Mouse (Mus musculus) gastrocnemius, postnatal 25 days (tissue): ENCODE measurements around the gene Ptges3l. TPM values are rescaled to one million over a fixed set of nuclear protein-coding genes. Genes with fewer than 3 reads are reported as not detected.
A peak's percentile ranks its signal among the peaks of the same experiment; 100 is the strongest.
"Not testable (repeated sequence)": the region's sequence is repeated elsewhere in the genome, so short reads cannot be mapped to it uniquely, and the experiment has no call there.

ENCODE experiments used
- DNase-seq: peaks from one replicate; pipeline ENCODE4 v3.0.0; 2022
- total RNA-seq, 2 experiments: library from RNA; stranded (reverse); gene quantifications; 1 replicate in 1 of 2; 2 replicates in 1 of 2; pipeline ENCODE4 v1.2.3; 2021

Ptges3l gene
- total RNA-seq, 2 experiments from 2014 or later: 106 to 110 TPM

DNA sequence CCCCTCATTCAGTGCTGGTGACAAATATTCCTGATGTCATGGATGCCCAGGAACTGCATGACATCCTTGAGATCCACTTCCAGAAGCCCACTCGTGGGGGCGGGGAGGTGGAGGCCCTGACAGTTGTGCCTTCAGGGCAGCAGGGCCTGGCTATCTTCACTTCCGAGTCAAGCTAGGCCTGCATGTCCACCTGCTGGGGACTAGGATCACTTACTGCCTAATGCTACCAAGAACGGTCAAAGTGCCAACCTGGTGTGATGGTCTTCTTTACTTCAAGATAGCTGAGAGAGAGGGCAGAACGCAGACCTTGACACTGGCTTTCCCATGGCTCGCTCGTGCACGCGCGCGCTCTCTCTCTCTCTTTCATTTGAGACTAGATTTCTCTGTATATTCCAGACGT, 33.1 kb upstream of the Ptges3l start:
- DNase-seq: no peak

DNA sequence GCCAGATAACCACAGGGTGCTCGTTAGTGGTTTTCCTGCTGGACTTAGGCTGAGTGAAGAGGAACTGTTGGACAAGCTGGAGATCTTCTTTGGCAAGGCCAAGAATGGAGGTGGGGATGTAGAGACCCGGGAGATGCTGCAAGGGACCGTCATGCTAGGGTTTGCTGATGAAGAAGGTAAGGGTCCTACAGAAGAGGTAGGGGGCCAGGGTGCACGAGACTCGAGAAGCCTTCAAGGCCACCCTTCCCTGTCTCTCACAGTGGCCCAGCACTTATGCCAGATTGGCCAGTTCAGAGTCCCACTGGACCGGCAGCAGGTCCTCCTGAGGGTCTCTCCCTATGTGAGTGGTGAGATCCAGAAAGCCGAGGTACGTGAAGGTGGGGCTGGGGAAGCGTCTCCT, 32.5 kb upstream of the Ptges3l start:
- DNase-seq: no peak

DNA sequence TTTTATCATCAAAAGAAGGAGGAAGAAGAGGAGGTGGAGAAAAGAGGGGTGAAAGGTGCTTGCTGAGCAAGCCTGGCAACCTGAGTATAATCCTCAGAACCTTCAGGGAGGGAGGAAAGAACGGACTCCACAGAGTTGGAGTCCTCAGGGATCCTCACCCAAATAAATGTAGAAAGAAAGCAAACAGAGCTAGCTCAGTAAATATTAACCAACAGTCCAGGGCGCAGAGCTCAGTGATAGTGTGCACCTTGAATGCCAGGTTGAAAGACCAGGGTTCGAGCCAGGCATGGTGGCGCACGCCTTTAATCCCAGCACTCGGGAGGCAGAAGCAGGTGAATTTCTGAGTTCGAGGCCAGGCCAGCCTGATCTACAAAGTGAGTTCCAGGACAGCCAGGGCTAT, 30.5 kb upstream of the Ptges3l start:
- DNase-seq: no peak

DNA sequence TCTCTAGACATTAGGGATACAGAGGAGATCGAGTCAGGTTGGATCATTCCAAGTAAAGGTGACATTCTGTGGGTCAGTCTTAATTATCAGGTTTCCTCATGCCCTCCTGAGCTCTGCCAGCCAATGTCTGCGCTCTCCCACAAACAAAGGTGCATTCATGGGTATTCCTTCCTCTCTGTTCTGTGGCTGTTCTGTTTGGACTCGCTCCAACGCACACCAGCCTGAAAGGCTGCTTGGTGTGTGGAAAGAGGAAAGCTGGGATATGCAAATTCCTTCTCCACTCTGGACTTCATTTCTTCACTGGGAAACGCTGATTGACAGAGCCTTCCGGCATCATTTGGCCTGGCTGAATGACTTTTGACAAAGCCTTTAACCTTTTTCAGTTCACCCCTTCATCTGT, 29.6 kb upstream of the Ptges3l start:
- no peak for DNase-seq

DNA sequence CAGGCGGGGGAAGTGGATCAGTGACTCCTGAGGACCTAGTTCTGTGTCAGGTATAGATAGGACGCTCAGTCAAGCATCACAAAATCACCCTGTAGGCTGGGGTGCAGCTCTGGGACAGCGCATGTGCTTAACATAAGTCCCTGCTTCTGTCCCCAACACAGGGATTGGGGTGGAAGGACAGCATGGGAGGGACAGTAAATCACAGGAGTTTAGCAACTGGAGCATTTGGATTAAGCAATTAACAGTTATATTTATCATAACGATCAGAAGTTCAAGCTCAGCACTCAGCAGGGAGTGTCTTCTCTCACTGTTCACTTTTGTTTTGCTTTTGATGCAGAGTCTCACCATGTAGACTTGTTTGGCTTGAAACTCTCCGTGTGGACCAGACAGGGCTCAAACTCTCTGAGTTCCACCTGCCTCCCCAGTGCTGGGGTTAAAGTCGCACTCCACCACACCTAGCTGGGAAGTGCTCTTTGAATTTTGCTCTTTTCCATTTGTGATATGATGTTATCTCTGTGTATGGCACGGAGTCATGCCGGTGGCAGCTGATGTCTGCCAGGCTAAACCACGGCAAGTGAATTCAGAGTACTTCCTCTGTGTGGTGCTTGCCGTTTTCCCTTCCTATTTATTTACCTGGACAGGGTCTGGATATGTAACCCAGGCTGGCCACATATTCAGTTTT, 27.1 kb upstream of the Ptges3l start:
- no peak for DNase-seq

DNA sequence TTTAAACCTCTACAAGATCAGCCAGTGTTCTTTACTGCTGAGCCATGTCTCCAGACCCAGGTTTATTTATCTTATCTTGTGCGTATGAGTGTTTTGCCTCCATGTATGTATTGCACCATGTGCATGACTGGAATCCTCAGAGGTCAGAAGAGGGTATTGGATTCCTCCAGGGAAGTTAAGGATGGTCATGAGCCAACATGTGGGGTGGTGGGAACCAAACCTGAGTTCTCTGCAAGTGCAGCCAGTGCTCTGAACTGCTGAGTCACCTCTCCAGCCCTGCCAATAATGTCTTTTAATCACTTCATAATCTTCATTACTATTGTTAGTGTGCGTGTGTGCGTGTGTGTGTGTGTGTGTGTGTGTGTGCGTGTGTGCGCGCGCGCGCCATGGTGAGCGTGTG, 26.4 kb upstream of the Ptges3l start:
- no peak for DNase-seq

DNA sequence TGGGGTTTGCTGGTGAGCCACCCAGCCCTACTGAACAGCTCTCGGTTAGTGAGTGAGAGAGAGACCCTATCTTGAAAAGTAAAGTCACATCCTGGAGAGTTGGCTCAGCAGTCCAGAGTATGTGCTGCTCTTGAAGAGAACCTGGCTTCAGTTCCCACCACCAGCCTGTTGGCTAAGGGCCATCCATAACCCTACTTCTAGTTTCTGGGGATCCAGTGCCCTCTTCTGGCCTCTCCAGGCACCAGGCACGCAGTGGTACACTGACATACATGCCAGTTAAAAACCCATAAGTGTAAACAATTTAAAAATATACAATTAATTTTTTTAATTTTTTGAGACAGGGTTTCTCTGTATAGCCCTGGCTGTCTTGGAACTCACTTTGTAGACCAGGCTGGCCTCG, 25.3 kb upstream of the Ptges3l start:
- no peak for DNase-seq

DNA sequence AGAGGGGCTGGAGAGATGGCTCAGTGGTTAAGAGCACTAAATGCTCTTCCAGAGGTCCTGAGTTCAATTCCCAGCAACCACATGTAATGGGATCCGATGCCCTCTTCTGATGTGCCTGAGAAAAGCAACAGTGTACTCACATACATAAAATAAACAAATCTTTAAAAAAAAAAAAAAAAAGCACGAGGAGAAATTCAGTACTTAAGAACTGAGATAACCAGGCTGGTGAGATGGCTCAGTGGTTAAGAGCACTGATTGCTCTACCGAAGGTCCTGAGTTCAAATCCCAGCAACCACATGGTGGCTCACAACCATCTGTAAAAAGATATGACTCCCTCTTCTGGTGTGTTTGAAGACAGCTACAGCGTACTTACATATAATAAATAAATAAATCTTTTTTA, 24.5 kb upstream of the Ptges3l start:
- not testable (repeated sequence) for DNase-seq

DNA sequence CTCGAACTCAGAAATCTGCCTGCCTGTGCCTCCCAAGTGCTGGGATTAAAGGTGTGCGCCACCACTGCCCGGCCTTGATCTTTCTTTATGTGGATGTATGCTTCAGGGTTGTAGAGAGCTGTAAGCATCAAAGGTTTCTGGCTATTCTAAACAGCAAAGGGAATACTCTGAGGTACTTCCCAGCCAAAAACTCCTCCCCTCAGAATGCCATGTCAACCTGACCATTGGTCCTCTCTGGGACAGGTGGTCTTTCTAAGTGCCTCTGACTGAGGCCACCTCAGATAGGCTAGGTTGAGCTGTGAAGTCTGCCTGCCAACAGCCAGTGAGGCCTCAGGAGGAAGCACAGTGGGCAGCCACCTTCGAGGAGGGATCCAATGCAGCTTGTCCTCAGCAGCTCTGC, 23.8 kb upstream of the Ptges3l start:
- no peak for DNase-seq

DNA sequence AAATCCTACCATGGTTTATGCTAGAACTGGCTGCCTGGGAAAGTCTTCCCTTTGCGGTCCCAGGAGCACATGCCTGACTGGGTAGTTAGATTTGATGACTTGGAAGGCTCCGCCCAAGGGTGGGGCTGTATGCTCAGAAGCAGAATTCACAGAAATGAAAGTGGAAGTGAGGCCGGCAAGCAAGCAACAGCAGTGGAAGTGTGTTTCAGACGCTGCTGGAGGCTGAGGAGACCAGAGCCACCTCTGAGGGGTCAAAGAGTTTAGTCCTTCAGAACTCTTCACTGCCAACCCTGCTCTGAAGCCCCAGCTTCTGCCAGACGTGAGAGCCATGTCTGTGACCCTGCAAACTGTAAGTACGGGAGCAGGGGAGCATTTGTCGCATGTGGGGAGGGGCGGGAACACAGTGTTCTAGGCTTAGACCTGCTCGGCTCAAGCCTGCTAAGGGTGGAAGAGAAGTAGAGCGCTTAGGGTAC, 23.2 kb upstream of the Ptges3l start, which contains the start of gene Ifi35:
Ifi35 (plus strand) TSS at position 134 of the 473 bp plus-strand sequence.
- peak; percentile 82 for DNase-seq

DNA sequence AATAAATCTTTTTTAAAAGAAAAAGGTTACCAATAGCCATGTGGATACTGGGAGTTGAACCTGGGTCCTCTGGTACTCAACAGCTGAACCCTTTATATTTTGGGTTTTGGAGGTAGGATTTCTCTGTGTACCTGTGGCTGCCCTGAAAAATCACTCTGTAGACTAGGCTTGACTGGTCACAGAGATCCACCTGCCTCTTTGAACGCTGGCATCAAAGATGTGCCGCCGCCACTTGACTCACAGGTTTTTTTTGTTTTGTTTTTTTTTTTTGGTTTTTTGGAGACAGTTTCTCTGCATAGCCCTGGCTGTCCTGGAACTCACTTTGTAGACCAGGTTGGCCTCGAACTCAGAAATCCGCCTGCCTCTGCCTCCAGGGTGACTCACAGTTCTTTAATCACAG, 22.7 kb upstream of the Ptges3l start:
- no peak for DNase-seq

DNA sequence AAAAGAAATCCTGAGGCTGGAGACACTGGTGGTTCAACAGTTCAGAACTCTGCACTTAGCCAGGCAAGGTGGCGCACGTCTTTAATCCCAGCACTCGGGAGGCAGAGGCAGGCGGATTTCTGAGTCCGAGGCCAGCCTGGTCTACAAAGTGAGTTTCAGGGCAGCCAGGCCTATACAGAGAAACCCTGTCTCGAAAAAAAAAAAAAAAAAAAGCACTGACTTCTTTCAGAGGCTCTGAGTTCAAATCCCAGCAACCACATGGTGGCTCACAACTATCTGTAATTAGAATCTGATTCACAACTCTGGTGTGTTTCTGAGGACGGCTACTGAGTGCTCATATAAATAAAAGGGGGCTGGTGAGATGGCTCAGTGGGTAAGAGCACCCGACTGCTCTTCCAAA, 21.7 kb upstream of the Ptges3l start:
- DNase-seq: not testable (repeated sequence)

DNA sequence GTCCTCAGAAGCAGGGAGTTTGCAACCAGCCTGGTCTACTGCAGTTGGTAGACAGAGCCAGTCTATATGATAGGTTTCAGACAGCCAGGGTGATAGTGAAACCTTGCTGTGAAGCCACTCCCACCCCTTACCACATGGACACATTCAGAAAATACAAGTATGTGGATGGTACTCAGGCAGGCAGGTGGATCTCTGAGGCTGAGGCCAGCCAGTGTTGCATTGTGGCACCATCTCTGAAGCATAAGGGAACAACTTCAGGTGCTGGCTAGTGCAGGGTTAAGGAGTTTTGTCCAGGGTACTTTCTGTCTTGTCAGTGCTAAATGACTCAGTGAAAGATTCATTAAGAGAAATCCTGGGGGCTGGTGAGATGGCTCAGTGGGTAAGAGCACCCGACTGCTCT, 21.2 kb upstream of the Ptges3l start:
- DNase-seq: no peak

DNA sequence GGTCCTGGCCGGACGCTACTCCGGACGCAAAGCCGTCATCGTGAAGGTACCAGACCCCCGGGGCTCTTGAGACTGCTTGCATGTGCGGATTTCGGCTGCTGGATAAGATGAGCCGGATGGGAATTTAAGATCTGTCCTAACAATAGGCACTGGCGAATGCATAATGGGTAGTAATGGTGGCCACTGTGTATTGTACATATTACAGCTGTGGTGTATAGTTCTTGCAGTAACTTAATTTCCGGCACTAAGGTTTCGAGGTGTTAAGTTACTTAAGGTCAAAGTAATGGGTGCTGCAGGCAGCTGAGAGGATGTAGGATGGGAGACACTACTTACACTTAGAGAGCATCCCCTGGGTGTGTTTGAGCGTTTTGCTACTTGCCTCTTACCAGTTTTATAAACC, 17.6 kb upstream of the Ptges3l start:
- DNase-seq: no peak

DNA sequence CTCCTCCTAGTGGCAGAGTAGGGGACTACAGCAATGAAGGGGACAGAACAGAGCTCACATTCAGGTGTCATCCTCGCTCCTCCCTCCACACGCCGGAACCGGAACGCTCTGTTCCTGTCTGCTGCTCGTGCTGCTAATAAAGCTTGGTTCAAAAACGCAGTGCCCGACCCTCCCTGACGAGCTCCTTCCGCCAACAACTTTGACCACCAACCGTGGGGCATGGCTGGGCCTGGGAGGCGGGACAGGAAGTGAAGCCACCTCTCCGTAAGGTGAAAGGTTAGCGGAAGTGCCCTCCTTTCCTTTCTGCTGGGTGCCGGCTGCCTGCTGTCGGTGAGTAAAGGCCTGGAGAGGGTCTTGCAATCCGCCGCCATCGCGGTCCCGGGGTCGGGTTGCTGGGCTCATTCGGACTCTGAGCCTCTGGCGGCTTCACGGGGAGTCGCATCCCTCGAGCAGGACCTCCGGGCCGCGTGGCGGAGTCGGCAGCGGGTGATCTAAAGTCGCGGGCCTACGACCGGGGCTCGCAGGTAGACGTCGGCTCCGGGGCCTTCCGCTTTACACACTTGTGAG, 17.1 kb upstream of the Ptges3l start, which contains the start of gene Rpl27:
Rpl27 (plus strand) TSS at position 172 of the 567 bp plus-strand sequence.
- peak; percentile 98 for DNase-seq

DNA sequence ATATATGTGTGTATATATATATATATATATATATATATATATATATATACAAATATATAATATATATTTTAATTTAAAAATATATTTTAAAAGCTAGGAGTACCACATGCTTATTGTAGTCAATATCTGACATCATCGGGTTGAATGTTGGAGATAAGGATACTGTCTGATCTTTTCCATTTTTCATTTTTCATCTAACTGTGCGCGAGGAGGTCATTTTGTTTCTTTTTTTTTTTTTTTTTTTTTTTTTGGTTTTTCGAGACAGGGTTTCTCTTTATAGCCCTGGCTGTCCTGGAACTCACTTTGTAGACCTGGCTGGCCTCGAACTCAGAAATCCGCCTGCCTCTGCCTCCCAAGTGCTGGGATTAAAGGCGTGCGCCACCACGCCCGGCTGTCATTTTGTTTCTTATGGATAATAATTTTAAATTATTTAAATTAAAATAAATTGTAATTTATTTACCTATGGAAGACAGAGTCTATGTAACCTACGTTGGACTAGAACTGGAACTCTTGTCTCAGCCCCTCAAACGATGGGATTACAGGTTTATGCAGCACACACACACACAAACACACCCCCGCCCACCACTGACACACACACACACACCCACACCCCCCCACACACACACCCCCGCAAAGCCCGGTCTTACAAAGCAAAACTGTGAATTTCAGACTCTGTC, 16.5 kb upstream of the Ptges3l start:
- not testable (repeated sequence) for DNase-seq

DNA sequence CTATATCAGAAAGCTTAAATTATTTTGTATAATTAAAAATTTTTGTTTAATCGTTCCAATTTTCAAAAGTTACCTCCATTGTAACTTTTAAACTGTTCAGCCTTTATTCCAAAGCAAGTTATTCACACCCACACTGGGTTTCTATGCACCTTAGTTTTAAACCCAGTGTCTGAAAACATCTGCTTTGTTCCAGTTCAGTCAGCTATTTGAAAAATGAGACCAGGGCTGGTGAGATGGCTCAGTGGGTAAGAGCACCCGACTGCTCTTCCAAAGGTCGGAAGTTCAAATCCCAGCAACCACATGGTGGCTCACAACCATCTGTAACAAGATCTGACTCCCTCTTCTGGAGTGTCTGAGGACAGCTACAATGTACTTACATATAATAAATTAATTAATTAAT, 12.9 kb upstream of the Ptges3l start:
- DNase-seq: not testable (repeated sequence)

DNA sequence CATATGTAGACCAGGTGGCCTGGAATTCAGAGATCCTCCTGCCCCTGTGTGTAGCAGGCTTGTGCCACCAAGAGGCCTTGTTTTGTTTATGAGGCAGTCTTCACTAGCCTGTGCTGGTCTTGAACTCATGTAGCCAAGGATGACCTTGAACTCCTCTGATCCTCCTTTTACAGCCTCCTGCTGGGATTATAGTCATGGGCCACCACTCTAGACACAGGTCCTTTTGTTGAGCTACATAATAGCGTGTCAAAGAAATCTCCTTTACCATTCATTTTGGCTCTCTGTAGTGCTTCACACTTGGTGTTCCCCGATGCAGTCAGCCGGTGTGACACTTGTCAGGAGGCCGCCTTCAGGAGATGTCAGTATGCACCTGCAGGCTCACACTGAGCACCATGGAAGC, 11.8 kb upstream of the Ptges3l start:
- DNase-seq: no peak

DNA sequence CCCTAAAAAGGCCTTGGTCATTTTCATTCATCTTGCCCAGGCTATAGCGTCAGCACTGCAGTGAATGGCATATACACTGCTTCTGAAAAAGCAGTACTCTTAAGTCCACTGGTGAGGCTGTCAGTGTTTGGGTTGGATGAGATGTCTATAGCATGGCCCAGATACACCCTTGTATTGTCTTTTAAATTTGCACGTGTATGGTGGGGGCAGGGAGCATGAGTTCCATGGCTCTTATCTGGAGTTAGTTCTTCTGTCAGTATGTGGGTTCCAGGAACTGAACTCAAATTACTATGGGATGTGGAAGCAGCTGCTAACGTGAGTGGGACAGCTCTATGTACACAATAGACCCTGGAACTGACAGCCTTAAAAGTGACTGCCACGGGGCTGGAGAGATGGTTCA, 10.7 kb upstream of the Ptges3l start:
- DNase-seq: no peak

DNA sequence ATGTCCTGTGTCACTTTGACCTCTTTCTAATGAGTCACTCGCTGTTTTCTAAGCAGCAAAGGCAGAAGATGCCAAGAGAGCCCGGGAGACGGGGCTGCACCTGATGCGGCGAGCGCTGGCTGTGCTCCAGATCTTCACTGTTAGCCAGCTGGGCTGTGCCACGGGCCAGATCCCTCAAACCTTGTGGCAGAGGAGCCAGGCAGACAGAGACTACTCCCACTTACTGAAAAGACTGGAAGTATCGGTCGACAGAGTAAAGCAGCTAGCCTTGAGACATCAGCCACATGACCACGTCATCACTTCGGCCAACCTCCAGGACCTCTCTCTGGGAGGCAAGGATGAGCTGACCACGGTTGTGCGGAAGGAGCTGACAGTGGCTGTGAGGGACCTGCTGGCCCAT, 8.3 kb upstream of the Ptges3l start:
- DNase-seq: no peak

DNA sequence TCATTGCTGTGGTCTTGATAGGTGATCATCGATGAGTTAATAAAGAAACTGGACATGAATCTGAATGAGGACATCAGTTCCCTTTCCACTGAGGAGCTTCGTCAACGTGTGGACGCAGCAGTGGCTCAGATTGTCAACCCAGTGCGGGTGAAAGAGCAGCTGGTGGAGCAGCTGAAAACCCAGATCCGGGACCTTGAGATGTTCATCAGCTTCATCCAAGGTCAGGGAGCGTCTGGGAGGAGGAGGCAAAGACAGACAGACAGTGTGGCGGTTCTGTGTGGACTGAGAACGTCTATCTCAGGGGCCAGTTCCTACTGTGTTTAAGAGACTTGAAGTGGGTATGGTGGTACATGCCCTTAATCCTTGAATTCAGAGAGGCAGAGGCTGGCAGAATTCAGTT, 6.2 kb upstream of the Ptges3l start:
- DNase-seq: no peak

DNA sequence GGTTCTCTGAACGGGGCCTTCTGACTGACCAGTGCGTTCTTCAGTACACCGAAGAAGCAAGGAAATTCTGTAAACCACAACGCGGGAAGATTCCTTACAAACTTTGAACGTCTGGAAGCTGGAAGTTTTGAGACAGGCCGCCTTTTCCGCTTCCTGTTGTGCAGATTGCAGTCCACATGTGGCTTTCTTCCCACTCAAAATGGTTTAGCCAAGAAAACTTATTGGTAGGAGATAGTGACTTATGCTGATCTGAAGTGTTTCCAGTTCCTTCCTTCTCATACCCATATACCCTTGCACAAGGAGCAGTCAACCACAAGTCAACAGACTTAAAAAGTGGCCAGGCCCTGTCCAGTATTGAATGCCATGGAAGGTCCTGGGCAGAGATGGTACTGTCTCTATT, 1.0 kb upstream of the Ptges3l start:
- no peak for DNase-seq

DNA sequence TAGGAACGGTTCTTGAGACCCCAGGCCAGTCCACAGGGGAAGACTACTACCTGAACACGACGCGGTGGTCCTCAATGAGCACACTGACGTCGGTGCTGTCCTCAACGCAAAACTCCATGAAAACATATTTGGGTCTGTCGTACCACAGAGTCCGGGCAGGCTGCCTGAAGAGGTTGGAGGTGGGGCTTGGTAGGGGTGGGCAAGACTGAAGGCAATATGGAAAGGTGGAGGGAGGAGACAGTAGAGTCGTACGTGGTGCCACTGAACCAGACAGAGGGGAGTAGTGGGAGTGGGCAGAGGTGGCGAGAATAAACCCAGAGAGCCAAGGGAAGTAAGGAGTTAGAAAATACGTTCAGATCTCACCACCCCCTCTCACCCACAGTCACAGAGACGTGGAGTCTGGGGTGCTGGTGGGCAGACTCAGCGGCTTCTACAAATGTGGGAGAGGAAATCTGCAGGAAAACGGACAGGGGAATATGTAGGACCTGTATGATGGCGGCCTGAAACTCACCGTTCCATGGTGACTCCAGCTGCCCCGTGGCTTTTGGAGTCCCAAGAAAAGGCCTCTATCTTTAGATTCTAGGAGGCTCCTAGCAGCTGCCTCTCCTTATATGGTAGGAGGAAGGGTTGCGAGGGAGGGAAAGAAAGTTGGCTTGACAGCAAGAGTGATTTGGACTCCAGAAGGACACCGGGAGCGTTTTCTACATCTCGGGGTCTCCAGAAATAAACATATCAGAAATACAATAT, 855 bp downstream of the Ptges3l start, which contains the start of gene Gm27029:
Gm27029 (minus strand) TSS at position 692 of the 747 bp plus-strand sequence.
- DNase-seq: no peak
